Mouse (Mus musculus): Measurements from ENCODE around the gene Myo1d.

DNA sequence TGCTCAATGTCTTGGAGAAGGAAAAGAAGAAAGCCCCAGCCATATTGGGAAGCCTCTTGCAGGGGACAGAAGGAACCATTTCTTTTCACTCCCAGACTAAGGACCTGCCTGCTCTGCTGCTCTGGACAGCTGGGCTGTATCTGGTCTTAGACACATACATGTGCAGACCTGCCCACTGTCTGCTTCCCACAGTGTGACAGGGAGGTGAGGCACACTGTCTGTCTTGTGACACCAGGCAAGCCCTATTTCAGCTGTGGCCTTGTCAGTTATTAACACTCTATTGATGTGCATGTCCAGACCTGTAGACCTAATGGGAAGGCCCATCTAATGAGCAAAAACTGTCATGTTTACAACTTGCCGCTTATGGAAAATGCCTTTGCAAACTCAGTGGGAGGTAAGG, 264.5 kb downstream of the Myo1d start:
- TF ChIP-seq CTCF (conservative IDR thresholded peaks at IDR 0.05; ENCODE audit: insufficient read depth, insufficient read length, low read depth, low read length) (no peak), POLR2A (IDR thresholded peaks at IDR 0.05; ENCODE audit: low read depth, low read length) (no peak)

All from kidney, adult 2 months (tissue).